Mouse (Mus musculus): ENCODE results near the gene Gpsm2.
"Not testable (repeated sequence)": the region's sequence is repeated elsewhere in the genome, so short reads cannot be mapped to it uniquely, and the experiment has no call there.

The Gpsm2 gene

DNA sequence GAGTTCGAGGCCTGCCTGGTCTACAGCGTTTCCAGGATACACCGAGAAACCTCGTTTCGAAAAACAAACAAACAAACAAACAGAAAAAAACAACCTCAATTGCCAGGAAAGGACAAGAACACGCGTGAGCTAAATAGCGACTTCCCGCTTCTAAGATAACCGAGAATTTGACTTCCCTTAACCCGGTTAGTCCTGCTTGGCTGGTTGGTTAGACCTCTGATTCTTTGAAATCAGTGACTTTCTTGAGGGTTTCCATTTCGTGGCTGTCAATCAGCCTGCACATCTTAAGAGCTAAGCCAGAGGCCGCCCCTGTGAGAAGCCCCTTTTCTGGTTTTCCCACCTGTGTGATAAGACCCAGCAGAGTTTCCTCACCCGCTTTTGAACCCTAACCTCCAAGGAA lies 67.5 kb downstream of the Gpsm2 start:
- no peak for DNase-seq (ENCODE audit: low read depth, low spot score)

DNA sequence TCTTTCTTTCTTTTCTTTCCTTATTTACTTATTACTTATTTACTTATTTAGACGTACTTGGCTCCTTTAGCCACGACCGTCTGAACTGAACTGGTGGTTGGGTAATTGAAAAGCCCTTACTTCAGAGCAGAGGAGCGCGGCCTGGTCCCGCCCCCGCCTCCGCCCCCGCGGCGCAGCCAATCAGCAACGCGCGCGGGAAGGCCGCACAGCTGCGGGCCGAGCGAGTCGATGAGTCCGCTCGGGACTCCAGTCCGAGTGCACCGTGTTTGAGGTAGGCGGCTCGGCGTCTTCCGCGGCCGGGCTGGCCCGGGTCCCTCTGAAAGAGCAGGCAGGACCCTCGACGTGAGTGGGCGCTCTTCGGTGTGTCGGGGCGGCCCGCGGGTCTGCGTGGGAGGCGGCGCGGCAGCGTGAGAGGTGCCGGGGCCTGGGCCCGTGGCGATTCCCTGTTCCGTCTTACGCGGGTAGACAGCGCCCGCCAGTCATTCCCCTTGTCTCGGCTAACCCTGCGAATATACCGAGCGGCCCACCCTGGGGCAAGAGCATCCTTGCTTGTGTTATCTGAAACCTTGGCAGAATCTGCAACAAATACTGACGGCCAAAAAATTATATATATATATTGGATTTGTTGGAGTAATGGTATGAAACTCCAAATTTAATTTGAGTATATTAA lies 68.3 kb downstream of the Gpsm2 start, which contains the start of gene Clcc1:
Gene Clcc1 (plus strand): TSS at position 204 of the 670 bp plus-strand sequence.
- DNase-seq (ENCODE audit: low read depth, low spot score) = peak; percentile 79

DNA sequence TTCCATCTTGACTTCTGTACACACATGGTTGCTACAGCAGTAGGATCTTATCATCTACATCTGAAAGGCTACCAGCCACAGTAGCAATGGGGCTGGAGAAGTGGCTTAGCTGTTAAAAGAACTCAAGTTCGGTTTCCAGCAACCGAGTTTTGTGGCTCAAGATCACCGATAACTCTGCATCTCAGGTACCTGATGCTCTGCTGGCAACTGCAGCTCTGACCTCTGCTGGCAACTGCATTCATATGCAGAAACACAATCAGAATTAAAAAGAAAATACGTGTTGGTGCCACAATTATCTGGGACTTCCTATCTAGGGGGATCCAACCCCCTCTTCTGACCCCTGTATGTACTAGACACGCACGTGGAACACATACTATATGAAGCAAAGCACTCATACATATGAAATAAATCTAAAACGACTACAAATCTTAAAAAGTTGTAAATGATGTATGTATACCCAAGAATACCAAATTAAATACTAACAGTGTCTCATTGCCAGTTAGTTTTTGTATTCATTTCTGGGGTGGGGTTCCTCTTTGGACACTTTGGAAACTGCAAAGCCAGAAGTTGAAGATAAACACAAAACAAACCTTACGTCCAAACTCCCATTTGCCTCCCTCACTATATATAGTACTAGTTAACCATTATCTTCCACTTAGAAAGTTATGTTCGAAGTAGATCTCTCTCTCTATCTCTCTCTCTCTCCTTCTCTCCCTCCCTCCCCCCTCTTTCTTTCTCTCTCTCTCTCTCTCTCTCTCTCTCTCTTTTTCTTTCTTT lies 69.1 kb downstream of the Gpsm2 start:
- no peak for DNase-seq (ENCODE audit: low read depth, low spot score)

DNA sequence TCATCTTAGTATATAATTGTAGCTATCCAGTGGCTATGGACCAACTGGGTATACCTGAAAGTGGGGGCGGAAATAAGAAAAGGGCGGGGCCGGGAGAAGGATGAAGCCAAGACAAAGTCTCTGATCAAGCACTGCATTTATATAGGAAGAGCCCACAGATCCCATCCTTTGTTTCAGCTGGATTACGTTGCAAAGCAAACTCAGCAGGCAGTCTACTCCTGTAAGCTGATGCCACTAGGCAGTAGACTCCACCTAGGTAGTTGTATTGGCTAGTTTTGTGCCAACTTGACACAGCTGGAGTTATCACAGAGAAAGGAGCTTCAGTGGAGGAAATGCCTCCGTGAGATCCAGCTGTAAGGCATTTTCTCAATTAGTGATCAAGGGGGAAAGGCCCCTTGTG lies 74.4 kb downstream of the Gpsm2 start:
- DNase-seq (ENCODE audit: low read depth, low spot score) = not testable (repeated sequence)

DNA sequence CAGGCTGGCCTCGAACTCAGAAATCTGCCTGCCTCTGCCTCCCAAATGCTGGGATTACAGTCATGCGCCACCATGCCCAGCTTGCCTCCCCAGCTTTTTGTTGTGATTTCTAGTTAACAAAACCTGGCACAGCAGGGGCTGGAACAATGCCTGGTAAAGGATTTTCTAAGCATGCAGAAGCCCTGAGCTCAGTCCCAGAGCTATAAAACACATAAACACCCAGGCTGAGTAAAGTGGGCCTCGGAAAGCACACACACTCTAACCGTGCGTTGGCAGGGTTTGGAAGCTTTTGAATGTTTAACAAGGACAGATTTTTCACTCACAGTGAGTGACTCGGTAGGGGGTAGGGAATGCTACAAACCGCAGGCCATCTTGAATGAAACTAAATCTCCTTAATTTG lies 76.1 kb downstream of the Gpsm2 start:
- DNase-seq (ENCODE audit: low read depth, low spot score) = peak; percentile 40

DNA sequence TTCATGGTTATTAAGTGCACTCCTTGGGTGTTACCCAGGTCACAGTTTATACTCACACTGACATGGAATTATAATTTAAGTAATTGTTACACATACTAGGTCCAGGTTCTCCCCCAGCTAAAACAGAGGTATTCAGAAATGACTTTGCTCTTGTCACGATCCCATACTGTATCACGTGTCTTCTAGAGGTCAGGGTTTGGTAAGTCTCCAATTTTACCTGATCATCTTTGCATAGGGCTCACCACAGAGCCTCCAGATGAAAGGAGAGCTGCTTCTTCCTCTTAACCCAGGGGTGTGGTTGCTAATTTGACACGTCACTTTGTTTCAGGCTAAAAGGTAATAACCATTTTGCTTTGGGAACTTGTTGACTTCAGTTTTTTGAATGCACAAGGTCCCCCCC lies 77.3 kb downstream of the Gpsm2 start:
- DNase-seq (ENCODE audit: low read depth, low spot score) = no peak

DNA sequence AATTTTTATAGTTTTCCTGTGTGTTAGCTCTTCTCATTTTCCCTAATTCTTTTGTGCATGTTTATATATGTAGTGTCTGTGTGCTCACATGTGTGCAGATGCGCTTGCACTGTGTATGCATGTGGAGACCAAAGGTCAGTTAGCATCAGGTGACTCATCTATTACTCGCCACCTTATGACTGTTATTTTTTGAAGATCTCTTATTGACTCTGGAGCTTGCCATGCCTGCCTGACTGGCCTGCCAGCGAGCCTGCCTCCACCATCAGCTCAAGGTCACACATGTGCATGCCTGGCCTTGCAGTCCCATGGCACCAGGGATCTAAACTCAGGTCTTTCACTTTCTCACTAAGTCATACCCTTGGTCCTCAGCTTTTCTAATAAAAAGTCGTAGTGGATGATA lies 81.1 kb downstream of the Gpsm2 start:
- DNase-seq (ENCODE audit: low read depth, low spot score) = no peak

DNA sequence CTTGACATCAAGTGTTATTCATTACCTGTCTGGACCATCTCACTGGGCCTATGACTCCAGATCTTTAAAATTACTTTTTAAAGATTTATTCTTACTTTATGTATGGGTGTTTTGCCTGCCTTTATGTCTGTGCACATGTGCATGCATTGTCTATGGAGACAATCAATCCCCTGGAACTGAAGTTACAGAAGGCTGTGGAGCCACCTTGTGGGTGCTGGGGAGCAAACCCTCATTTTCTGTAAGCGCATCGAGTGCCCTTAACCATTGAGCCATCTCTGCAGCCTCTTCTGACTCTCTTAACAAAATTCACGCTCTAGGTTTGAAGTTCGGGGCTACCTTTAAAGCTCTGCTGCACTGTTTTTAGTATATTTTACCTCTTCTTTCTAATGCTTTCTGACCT lies 82.7 kb downstream of the Gpsm2 start:
- DNase-seq (ENCODE audit: low read depth, low spot score) = no peak

DNA sequence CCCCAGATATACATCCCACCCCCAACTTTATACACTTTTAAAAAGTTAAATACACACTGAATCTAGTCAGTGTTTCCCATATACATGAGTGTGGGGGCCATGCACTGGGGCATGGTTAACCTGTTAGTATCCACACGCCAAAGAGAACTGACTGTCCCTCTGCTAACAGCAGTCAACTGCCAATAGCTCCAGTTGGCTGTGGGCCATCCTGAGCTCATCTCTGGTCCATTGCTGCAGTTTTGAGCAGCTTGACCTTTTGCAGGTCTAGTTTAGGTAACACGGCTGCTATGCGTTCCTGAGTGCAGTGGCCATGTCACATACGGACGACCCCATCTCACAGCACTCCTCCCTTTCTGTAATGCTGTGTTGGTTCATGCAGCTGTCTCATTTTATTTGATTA lies 87.3 kb downstream of the Gpsm2 start:
- DNase-seq (ENCODE audit: low read depth, low spot score) = no peak
